ENCODE assay signal across 9 mouse cellular contexts in genomic region chr4:43906443-43906842, GRCm38 (mm10). TPM values are rescaled to one million over a fixed set of nuclear protein-coding genes. Genes with fewer than 3 reads are reported as not detected.
DNase-seq lines count a peak whose midpoint lies in the region; ATAC-seq and TF ChIP-seq lines count a peak whose summit lies in the region.
"Had no signal": no experiment of that assay in that cellular context is flagged by ENCODE, and none has a peak within 500 bp of the region (broad histone marks: within the 10 kb centered on the region; RNA-seq: fewer than 3 reads in every experiment).

No protein-coding gene starts in this region.

- no peaks in the 10 kb centered on the region for H3K9me3 ChIP-seq in hindbrain, postnatal 0 days (ENCODE audit: low read length)
- no peaks in the 10 kb centered on the region for H3K9me3 ChIP-seq in limb, embryonic 13.5 days
- H3K9me3 ChIP-seq in forebrain, embryonic 13.5 days (replicated peaks) = no peaks in the 10 kb centered on the region

- DNase-seq in spleen, adult 2 months (ENCODE audit: low read depth in 1 of 2, low spot score in 2 of 2) = peak; percentile 43 to 49
- no peak for DNase-seq in spleen, adult 12 weeks (ENCODE audit: low spot score)
- peak; percentile 73 for DNase-seq in adipocyte (ENCODE audit: low spot score)
- DNase-seq in cerebellum, postnatal 36 days = peak; percentile 14 to 45
- DNase-seq in hindbrain, postnatal 0 days (ENCODE audit: low spot score) = peak; percentile 69
- DNase-seq in right cerebral cortex, postnatal 10 days (ENCODE audit: low spot score in 2 of 2) = peak; percentile 55 to 66

- no peak overlapping the region for H3K9ac ChIP-seq in hindbrain, postnatal 0 days (replicated peaks; ENCODE audit: low read length)
- no peak overlapping the region for H3K9ac ChIP-seq in limb, embryonic 13.5 days
- H3K9ac ChIP-seq in forebrain, embryonic 13.5 days = no peak overlapping the region

- no peak for TF ChIP-seq POLR2A in spleen, adult 2 months (IDR thresholded peaks at IDR 0.05; ENCODE audit: low read depth, low read length)

- no peak overlapping the region for H3K4me3 ChIP-seq in spleen, adult 2 months (ENCODE audit: extremely low read depth, insufficient read depth, insufficient read length)
- H3K4me3 ChIP-seq in hindbrain, postnatal 0 days (ENCODE audit: low read length) = no peak overlapping the region
- no peak overlapping the region for H3K4me3 ChIP-seq in limb, embryonic 13.5 days
- no peak overlapping the region for H3K4me3 ChIP-seq in forebrain, embryonic 13.5 days

- H3K4me2 ChIP-seq in hindbrain, postnatal 0 days (ENCODE audit: low read depth, low read length) = no peak overlapping the region
- H3K4me2 ChIP-seq in limb, embryonic 13.5 days (replicated peaks) = no peak overlapping the region
- no peak overlapping the region for H3K4me2 ChIP-seq in forebrain, embryonic 13.5 days

- no peak overlapping the region for H3K27ac ChIP-seq in spleen, adult 2 months (ENCODE audit: insufficient read depth, low read length)
- H3K27ac ChIP-seq in hindbrain, postnatal 0 days = no peak overlapping the region
- no peak overlapping the region for H3K27ac ChIP-seq in limb, embryonic 13.5 days
- H3K27ac ChIP-seq in forebrain, embryonic 13.5 days = no peak overlapping the region

- ATAC-seq in hindbrain, postnatal 0 days = 0 out of 2 replicates have a peak, but pooled peaks have one; percentile 24
- 0 out of 2 replicates have a peak, but pooled peaks have one; percentile 57 for ATAC-seq in limb, embryonic 13.5 days (ENCODE audit: low FRiP score, low read depth)
- no peak for ATAC-seq in forebrain, embryonic 13.5 days

- TF ChIP-seq CTCF in spleen, adult 2 months (IDR thresholded peaks at IDR 0.05; ENCODE audit: extremely low read depth, insufficient read depth, insufficient read length, insufficient replicate concordance) = no peak
- TF ChIP-seq CTCF in hindbrain, postnatal 0 days (IDR thresholded peaks at IDR 0.05; ENCODE audit: low read depth) = peak; percentile 69

- peaks cover 3% of the 10 kb centered on the region; the same call in 1 of the 2 replicates for H3K4me1 ChIP-seq in spleen, adult 2 months (ENCODE audit: control insufficient read depth, insufficient read depth, insufficient read length)
- no peaks in the 10 kb centered on the region for H3K4me1 ChIP-seq in hindbrain, postnatal 0 days (ENCODE audit: insufficient read depth, low read length)
- peaks cover 5% of the 10 kb centered on the region; the same call in 1 of the 2 replicates for H3K4me1 ChIP-seq in limb, embryonic 13.5 days
- no peaks in the 10 kb centered on the region for H3K4me1 ChIP-seq in forebrain, embryonic 13.5 days

- H3K36me3 ChIP-seq in spleen, adult 2 months (ENCODE audit: control insufficient read depth, insufficient read depth, low read length) = no peaks in the 10 kb centered on the region
- H3K36me3 ChIP-seq in hindbrain, postnatal 0 days (ENCODE audit: insufficient read depth, low read length) = 0 out of 2 replicates have a peak, but pooled peaks cover 6% of the 10 kb centered on the region
- peaks cover 47% of the 10 kb centered on the region for H3K36me3 ChIP-seq in limb, embryonic 13.5 days
- peaks cover 16% of the 10 kb centered on the region for H3K36me3 ChIP-seq in forebrain, embryonic 13.5 days (ENCODE audit: poor library complexity, severe bottlenecking)

- 16% methylated on average over 6 of the region's 6 CpGs for WGBS in spleen, adult 2 months
- 29% methylated on average over 6 of the region's 6 CpGs for WGBS in hindbrain, postnatal 0 days
- WGBS in limb, embryonic 13.5 days = 14% methylated on average over 6 of the region's 6 CpGs
- WGBS in forebrain, embryonic 13.5 days = 38% methylated on average over 6 of the region's 6 CpGs

- no peaks in the 10 kb centered on the region for H3K27me3 ChIP-seq in spleen, adult 2 months (ENCODE audit: control insufficient read depth, insufficient read depth, low read length)
- no peaks in the 10 kb centered on the region for H3K27me3 ChIP-seq in hindbrain, postnatal 0 days (ENCODE audit: insufficient read depth, low read length)
- no peaks in the 10 kb centered on the region for H3K27me3 ChIP-seq in limb, embryonic 13.5 days
- H3K27me3 ChIP-seq in forebrain, embryonic 13.5 days = no peaks in the 10 kb centered on the region

RNA-seq across cellular contexts. Expression of gene Reck, which starts 31.1 kb away (rescaled TPM):
- polyA plus RNA-seq in spleen, adult 2 months (2012; rRNA removed) = 5.2 and 7.2 TPM in 2 replicates
- 4.0 and 6.1 TPM in 2 replicates for total RNA-seq in hindbrain, postnatal 0 days (2014; rRNA removed)
- polyA plus RNA-seq in hindbrain, postnatal 0 days (2015; fragmentation: Nextera tagmentation; extraction: Ambion mirVana) = 3.4 and 4.0 TPM in 2 replicates
- polyA plus RNA-seq in limb, embryonic 13.5 days (2015; fragmentation: Nextera tagmentation; extraction: Ambion mirVana) = 35.7 and 36.3 TPM in 2 replicates
- polyA plus RNA-seq in forebrain, embryonic 13.5 days (2015; fragmentation: Nextera tagmentation; extraction: Ambion mirVana) = 4.4 and 4.8 TPM in 2 replicates

RNA-seq across cellular contexts. Expression of gene Glipr2, which starts 50.8 kb away (rescaled TPM):
- 13.7 and 19.8 TPM in 2 replicates for polyA plus RNA-seq in spleen, adult 2 months (2012; rRNA removed)
- total RNA-seq in hindbrain, postnatal 0 days (2014; rRNA removed) = 24.9 and 27.8 TPM in 2 replicates
- 21.0 and 23.4 TPM in 2 replicates for polyA plus RNA-seq in hindbrain, postnatal 0 days (2015; fragmentation: Nextera tagmentation; extraction: Ambion mirVana)
- polyA plus RNA-seq in limb, embryonic 13.5 days (2015; fragmentation: Nextera tagmentation; extraction: Ambion mirVana) = 124 and 125 TPM in 2 replicates
- polyA plus RNA-seq in forebrain, embryonic 13.5 days (2015; fragmentation: Nextera tagmentation; extraction: Ambion mirVana) = 37.1 and 38.7 TPM in 2 replicates

RNA-seq across cellular contexts. Expression of gene Olfr155, which starts 55.1 kb away (rescaled TPM):
- polyA plus RNA-seq in spleen, adult 2 months (2012; rRNA removed) = not detected in 2 replicates
- total RNA-seq in hindbrain, postnatal 0 days (2014; rRNA removed) = not detected in 2 replicates
- not detected in 2 replicates for polyA plus RNA-seq in hindbrain, postnatal 0 days (2015; fragmentation: Nextera tagmentation; extraction: Ambion mirVana)
- not detected in 2 replicates for polyA plus RNA-seq in limb, embryonic 13.5 days (2015; fragmentation: Nextera tagmentation; extraction: Ambion mirVana)
- not detected in 2 replicates for polyA plus RNA-seq in forebrain, embryonic 13.5 days (2015; fragmentation: Nextera tagmentation; extraction: Ambion mirVana)
- polyA plus RNA-seq: heart, embryonic 16.5 days had no signal
